Mouse (Mus musculus): ENCODE results near the gene Pycr1. TPM values are rescaled to one million over a fixed set of nuclear protein-coding genes. Genes with fewer than 3 reads are reported as not detected.
A peak's percentile ranks its signal among the peaks of the same experiment; 100 is the strongest.

The Pycr1 gene
- total RNA-seq, 4 experiments from 2014 or later: 1.1 to 1.6 (median 1.3) TPM

- peak in 1 of 2 experiments; percentile 65 for DNase-seq (ENCODE audit: low spot score in 2 of 2)
Measured at GRCm38 (mm10) chr11:120658876-120659410, 15.4 kb upstream of the Pycr1 start.

GRCm38 (mm10) chr11:120657301-120657700, 13.7 kb upstream of the Pycr1 start:
- DNase-seq (ENCODE audit: low spot score in 2 of 2): no peak

- DNase-seq (ENCODE audit: low spot score in 2 of 2): no peak
Measured at GRCm38 (mm10) chr11:120654741-120655140, 11.2 kb upstream of the Pycr1 start.

- DNase-seq (ENCODE audit: low spot score in 2 of 2): no peak
Measured at GRCm38 (mm10) chr11:120651872-120652271, 8.3 kb upstream of the Pycr1 start.

- peak in 1 of 2 experiments; percentile 46 for DNase-seq (ENCODE audit: low spot score in 2 of 2)
Measured at GRCm38 (mm10) chr11:120648001-120648476, 4.5 kb upstream of the Pycr1 start, which contains the start of gene Myadml2. Gene Myadml2, minus strand, starts transcription at chr11:120648158.

GRCm38 (mm10) chr11:120647047-120647830, 3.7 kb upstream of the Pycr1 start:
- no peak for DNase-seq (ENCODE audit: low spot score in 2 of 2)

GRCm38 (mm10) chr11:120642939-120643600, 499 bp downstream of the Pycr1 start:
- no peak for DNase-seq (ENCODE audit: low spot score in 2 of 2)

GRCm38 (mm10) chr11:120641869-120642268, 1.7 kb downstream of the Pycr1 start:
- DNase-seq (ENCODE audit: low spot score in 2 of 2): no peak

GRCm38 (mm10) chr11:120641255-120641654, 2.3 kb downstream of the Pycr1 start:
- DNase-seq (ENCODE audit: low spot score in 2 of 2): no peak

- no peak for DNase-seq (ENCODE audit: low spot score in 2 of 2)
Measured at GRCm38 (mm10) chr11:120634810-120635209, 8.8 kb downstream of the Pycr1 start.

GRCm38 (mm10) chr11:120633520-120634343, 9.8 kb downstream of the Pycr1 start, which contains the start of gene Mafg:
Gene Mafg, minus strand, starts transcription at chr11:120633600.
- DNase-seq (ENCODE audit: low spot score in 2 of 2): peak; percentile 91

- peak in 1 of 2 experiments; percentile 49 for DNase-seq (ENCODE audit: low spot score in 2 of 2)
Measured at GRCm38 (mm10) chr11:120632559-120633519, 10.7 kb downstream of the Pycr1 start.

- no peak for DNase-seq (ENCODE audit: low spot score in 2 of 2)
Measured at GRCm38 (mm10) chr11:120631726-120632448, 11.7 kb downstream of the Pycr1 start.

GRCm38 (mm10) chr11:120630881-120631725, 12.5 kb downstream of the Pycr1 start:
- DNase-seq (ENCODE audit: low spot score in 2 of 2): no peak

- DNase-seq (ENCODE audit: low spot score in 2 of 2): no peak
Measured at GRCm38 (mm10) chr11:120630401-120630871, 13.1 kb downstream of the Pycr1 start.

- DNase-seq (ENCODE audit: low spot score in 2 of 2): no peak
Measured at GRCm38 (mm10) chr11:120629911-120630310, 13.7 kb downstream of the Pycr1 start.

GRCm38 (mm10) chr11:120629341-120629730, 14.2 kb downstream of the Pycr1 start:
- no peak for DNase-seq (ENCODE audit: low spot score in 2 of 2)
